Mouse (Mus musculus): ENCODE data around the gene Ptn. TPM values are rescaled to one million over a fixed set of nuclear protein-coding genes. Genes with fewer than 3 reads are reported as not detected.

The Ptn gene
- polyA plus RNA-seq, 1 experiment from 2014 or later: 293 TPM

DNA sequence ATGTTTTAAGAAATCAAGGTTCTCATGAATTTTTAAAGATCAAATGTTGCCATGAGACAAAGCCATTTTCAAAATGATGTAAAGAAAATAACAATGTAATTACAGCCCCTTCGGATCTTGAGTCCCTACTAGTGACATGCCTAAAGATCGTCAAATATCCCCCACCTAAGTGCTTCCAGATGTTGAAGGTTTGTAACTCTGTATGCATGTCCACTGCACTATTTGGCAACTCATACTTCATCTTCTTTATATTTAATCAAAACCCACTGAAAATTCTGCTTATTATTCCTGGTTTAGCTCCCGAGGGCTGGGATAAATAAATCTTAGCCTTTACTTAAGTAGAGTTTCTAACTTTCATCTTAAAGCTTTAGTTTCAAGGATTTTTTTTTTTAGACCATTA is 31.7 kb upstream of the Ptn start:
- H3K9me3 ChIP-seq (ENCODE audit: control insufficient read depth, low read length): no peaks in the 10 kb centered on the region
- WGBS: 45% methylated on average over 3 of the region's 3 CpGs
- peaks cover 7% of the 10 kb centered on the region; the same call in 1 of the 2 replicates for H3K4me1 ChIP-seq (ENCODE audit: control insufficient read depth, insufficient read depth, low read length)
- H3K27me3 ChIP-seq (ENCODE audit: control insufficient read depth, insufficient read depth, low read length): no peaks in the 10 kb centered on the region
- no peak for ATAC-seq (ENCODE audit: low FRiP score, low TSS enrichment)
- no peak overlapping the region for H3K4me2 ChIP-seq (replicated peaks; ENCODE audit: low read depth, low read length)
- no peak overlapping the region for H3K9ac ChIP-seq (ENCODE audit: low read depth, low read length)
- no peak overlapping the region for H3K27ac ChIP-seq (ENCODE audit: low read depth, low read length)
- H3K36me3 ChIP-seq (ENCODE audit: control insufficient read depth, insufficient read depth, low read length): no peaks in the 10 kb centered on the region
- no peak overlapping the region for H3K4me3 ChIP-seq (ENCODE audit: low read length)

DNA sequence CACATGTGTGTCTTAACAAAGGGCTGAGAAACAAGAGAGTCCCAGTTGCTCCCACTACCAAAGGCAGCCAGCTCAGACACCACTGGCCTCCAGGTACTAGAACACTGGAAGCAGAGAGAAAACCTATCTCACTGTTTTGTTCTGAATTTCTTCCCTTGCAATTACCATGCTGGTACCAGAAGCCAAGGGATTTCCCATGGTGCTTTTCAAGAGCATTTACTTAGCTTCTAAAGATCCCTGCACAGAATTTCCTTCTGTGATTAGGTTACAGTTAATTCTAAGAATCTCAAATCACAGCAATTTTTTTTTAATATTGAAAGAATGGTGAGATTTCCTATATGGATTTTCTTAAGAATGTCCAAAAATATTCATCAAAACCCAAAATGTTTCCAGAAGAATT is 31.2 kb upstream of the Ptn start:
- no peak overlapping the region for H3K27ac ChIP-seq (ENCODE audit: low read depth, low read length)

DNA sequence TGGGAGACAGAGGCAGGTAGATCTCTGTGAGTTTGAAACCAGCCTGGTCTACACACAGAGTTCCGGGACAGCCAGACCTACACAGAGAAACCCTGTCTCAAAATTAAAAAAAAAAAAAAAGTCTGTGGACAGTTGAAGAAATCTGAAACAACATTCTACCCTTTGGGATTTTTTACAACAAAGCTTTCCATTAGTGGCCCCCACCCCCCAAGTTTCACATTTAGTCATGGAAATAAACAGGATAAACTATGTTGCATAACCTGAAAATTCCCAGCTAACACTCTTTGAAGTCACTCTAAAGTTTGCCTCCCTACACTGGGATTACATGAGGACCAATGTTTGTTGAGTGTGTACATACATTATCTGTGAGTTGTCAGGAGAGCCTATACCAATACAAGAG is 28.7 kb upstream of the Ptn start:
- Histone ChIP-seq H3K9me3 (ENCODE audit: control insufficient read depth, low read length) (no peaks in the 10 kb centered on the region), H3K27me3 (ENCODE audit: control insufficient read depth, insufficient read depth, low read length) (no peaks in the 10 kb centered on the region), H3K27ac (ENCODE audit: low read depth, low read length) (no peak overlapping the region), H3K9ac (ENCODE audit: low read depth, low read length) (no peak overlapping the region), H3K4me2 (replicated peaks; ENCODE audit: low read depth, low read length) (no peak overlapping the region), H3K36me3 (ENCODE audit: control insufficient read depth, insufficient read depth, low read length) (no peaks in the 10 kb centered on the region), H3K4me3 (ENCODE audit: low read length) (no peak overlapping the region), H3K4me1 (ENCODE audit: control insufficient read depth, insufficient read depth, low read length) (peaks cover 7% of the 10 kb centered on the region; the same call in 1 of the 2 replicates)
- ATAC-seq (ENCODE audit: low FRiP score, low TSS enrichment): no peak
- 93% methylated on average over 1 of the region's 1 CpGs for WGBS

More for the DNA sequence above, 31.2 kb upstream of the Ptn start:
- Histone ChIP-seq H3K4me1 (ENCODE audit: control insufficient read depth, insufficient read depth, low read length) (peaks cover 7% of the 10 kb centered on the region; the same call in 1 of the 2 replicates), H3K9me3 (ENCODE audit: control insufficient read depth, low read length) (no peaks in the 10 kb centered on the region), H3K4me3 (ENCODE audit: low read length) (no peak overlapping the region), H3K4me2 (replicated peaks; ENCODE audit: low read depth, low read length) (no peak overlapping the region), H3K27me3 (ENCODE audit: control insufficient read depth, insufficient read depth, low read length) (no peaks in the 10 kb centered on the region), H3K36me3 (ENCODE audit: control insufficient read depth, insufficient read depth, low read length) (no peaks in the 10 kb centered on the region), H3K9ac (ENCODE audit: low read depth, low read length) (no peak overlapping the region)
- ATAC-seq (ENCODE audit: low FRiP score, low TSS enrichment): no peak

DNA sequence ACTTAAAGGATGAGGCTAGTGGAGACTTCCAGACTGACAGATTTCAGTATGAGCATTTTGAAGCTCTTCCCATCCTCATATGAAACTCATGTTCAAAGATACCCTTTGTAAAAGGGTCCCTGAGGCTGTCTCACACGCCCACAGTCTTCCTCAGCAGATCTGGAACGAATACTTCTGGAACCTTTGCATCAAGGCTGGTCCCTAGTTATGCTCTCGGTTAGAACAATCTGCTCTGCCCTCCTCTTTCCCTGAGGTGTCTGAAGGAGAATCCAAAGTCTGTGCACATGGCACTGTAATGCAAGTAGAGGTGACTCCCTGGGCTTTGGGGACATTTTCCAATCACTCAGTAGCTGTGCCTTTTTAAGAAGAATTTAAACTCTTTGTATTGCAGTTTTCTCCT is 25.3 kb upstream of the Ptn start:
- H3K4me3 ChIP-seq (ENCODE audit: low read length): no peak overlapping the region
- no peaks in the 10 kb centered on the region for H3K27me3 ChIP-seq (ENCODE audit: control insufficient read depth, insufficient read depth, low read length)
- H3K4me1 ChIP-seq (ENCODE audit: control insufficient read depth, insufficient read depth, low read length): no peaks in the 10 kb centered on the region
- no peak overlapping the region for H3K4me2 ChIP-seq (replicated peaks; ENCODE audit: low read depth, low read length)
- no peak overlapping the region for H3K27ac ChIP-seq (ENCODE audit: low read depth, low read length)
- no peaks in the 10 kb centered on the region for H3K9me3 ChIP-seq (ENCODE audit: control insufficient read depth, low read length)
- 80% methylated on average over 3 of the region's 3 CpGs for WGBS
- H3K36me3 ChIP-seq (ENCODE audit: control insufficient read depth, insufficient read depth, low read length): no peaks in the 10 kb centered on the region
- H3K9ac ChIP-seq (ENCODE audit: low read depth, low read length): no peak overlapping the region
- no peak for ATAC-seq (ENCODE audit: low FRiP score, low TSS enrichment)

DNA sequence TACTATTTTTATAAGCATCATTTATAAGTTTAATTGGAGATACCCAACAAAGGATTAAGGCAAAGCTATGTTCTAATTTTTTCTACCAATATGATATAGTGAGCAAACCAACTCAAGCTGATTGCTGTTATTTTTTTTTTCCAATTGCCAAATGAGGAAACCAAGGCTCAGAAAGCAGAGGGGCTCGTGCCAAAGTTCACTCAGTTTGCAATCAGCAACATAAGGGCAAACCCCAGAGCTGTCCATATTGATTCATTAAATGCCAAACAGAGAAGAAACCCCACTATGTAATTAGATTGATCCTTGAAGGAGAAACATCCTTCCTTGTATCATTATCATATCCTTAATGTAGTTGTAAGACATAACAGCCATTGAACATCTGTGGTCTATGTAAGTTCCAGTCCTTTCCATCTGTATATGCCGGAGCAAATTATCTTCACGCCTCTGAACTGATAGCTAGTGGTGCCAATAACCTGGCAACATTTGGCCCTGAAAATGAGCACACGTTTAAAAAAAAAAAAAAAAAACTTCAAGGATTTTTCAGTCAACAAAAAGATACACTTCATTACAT is 24.8 kb upstream of the Ptn start:
- WGBS: 85% methylated on average over 4 of the region's 4 CpGs
- ATAC-seq (ENCODE audit: low FRiP score, low TSS enrichment): no peak
- H3K4me3 ChIP-seq (ENCODE audit: low read length): no peak overlapping the region
- H3K4me2 ChIP-seq (replicated peaks; ENCODE audit: low read depth, low read length): no peak overlapping the region
- no peak overlapping the region for H3K27ac ChIP-seq (ENCODE audit: low read depth, low read length)
- no peaks in the 10 kb centered on the region for H3K36me3 ChIP-seq (ENCODE audit: control insufficient read depth, insufficient read depth, low read length)
- no peak overlapping the region for H3K9ac ChIP-seq (ENCODE audit: low read depth, low read length)
- no peaks in the 10 kb centered on the region for H3K27me3 ChIP-seq (ENCODE audit: control insufficient read depth, insufficient read depth, low read length)
- H3K4me1 ChIP-seq (ENCODE audit: control insufficient read depth, insufficient read depth, low read length): no peaks in the 10 kb centered on the region
- H3K9me3 ChIP-seq (ENCODE audit: control insufficient read depth, low read length): no peaks in the 10 kb centered on the region

DNA sequence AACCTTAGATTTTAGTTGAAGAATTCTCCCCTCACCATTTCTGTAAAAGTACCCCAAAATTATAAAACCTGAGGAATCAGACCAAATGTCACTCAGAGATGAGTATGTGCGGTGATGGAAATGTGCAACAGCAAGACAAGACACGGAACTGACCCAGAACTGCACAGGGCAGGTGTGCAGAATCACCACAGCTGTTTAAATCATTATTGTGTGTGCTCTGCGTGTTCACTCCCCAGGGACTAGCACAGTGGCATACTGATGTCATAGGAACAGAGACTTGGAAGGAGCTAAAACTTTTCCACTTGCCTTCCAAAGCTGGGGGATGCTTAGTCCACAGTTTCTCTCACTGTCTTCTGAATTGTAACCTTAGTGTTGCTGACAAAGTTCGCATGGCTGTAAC is 22.7 kb upstream of the Ptn start:
- no peaks in the 10 kb centered on the region for H3K9me3 ChIP-seq (ENCODE audit: control insufficient read depth, low read length)
- H3K4me3 ChIP-seq (ENCODE audit: low read length): no peak overlapping the region
- H3K4me1 ChIP-seq (ENCODE audit: control insufficient read depth, insufficient read depth, low read length): no peaks in the 10 kb centered on the region
- no peaks in the 10 kb centered on the region for H3K36me3 ChIP-seq (ENCODE audit: control insufficient read depth, insufficient read depth, low read length)
- no peak overlapping the region for H3K27ac ChIP-seq (ENCODE audit: low read depth, low read length)
- H3K27me3 ChIP-seq (ENCODE audit: control insufficient read depth, insufficient read depth, low read length): no peaks in the 10 kb centered on the region
- H3K9ac ChIP-seq (ENCODE audit: low read depth, low read length): no peak overlapping the region
- 80% methylated on average over 4 of the region's 4 CpGs for WGBS
- no peak overlapping the region for H3K4me2 ChIP-seq (replicated peaks; ENCODE audit: low read depth, low read length)
- no peak for ATAC-seq (ENCODE audit: low FRiP score, low TSS enrichment)

DNA sequence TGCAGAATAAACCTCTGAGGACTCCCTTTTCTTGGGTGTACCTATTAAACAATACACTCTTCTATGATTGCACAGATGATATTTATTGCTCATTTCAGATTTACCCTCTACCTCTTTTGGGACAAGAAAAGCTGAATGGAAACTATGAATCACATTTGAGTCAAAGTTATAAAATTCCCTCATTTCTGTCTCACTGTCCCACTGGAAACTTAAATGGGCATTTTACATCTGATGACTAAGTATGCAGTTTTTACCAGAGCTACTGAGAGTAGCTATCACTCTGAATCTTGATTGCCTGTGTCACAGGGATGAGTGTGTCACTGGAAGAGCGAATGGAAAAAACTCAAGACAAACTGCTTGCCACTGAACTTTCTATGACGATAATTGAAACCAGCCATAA is 22.2 kb upstream of the Ptn start:
- H3K4me3 ChIP-seq (ENCODE audit: low read length): no peak overlapping the region
- H3K4me1 ChIP-seq (ENCODE audit: control insufficient read depth, insufficient read depth, low read length): no peaks in the 10 kb centered on the region
- no peak for ATAC-seq (ENCODE audit: low FRiP score, low TSS enrichment)
- H3K4me2 ChIP-seq (replicated peaks; ENCODE audit: low read depth, low read length): no peak overlapping the region
- H3K27ac ChIP-seq (ENCODE audit: low read depth, low read length): no peak overlapping the region
- H3K9me3 ChIP-seq (ENCODE audit: control insufficient read depth, low read length): no peaks in the 10 kb centered on the region
- 86% methylated on average over 2 of the region's 2 CpGs for WGBS
- no peak overlapping the region for H3K9ac ChIP-seq (ENCODE audit: low read depth, low read length)
- no peaks in the 10 kb centered on the region for H3K36me3 ChIP-seq (ENCODE audit: control insufficient read depth, insufficient read depth, low read length)
- no peaks in the 10 kb centered on the region for H3K27me3 ChIP-seq (ENCODE audit: control insufficient read depth, insufficient read depth, low read length)

DNA sequence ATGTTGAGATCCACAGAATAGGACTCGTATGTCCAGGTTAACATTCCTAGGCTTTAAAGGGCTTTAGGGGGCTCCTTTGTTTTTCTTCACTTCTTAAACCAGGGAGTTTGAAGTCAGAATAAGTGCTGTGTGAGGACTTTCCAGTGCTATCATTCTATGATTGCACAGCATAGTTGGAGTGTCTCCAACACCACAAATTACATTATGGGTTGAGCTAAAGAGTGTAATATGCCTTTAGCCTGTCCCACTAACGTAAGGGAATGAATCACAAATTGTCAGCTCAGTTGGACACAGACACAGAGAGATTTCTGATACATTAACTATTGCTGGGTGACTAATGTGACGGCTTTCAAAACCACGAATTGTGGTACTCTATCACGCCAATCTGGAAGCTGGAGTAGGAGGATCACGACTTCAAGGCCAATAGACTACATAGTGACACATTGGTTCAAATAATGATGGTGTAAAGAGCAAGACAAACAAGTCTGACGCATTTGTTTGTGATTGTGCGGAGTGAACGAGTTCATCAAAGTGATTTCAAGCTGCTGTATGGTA is 20.4 kb upstream of the Ptn start:
- Histone ChIP-seq H3K9me3 (ENCODE audit: control insufficient read depth, low read length) (no peaks in the 10 kb centered on the region), H3K4me2 (replicated peaks; ENCODE audit: low read depth, low read length) (no peak overlapping the region), H3K9ac (ENCODE audit: low read depth, low read length) (no peak overlapping the region), H3K4me3 (ENCODE audit: low read length) (no peak overlapping the region), H3K27me3 (ENCODE audit: control insufficient read depth, insufficient read depth, low read length) (no peaks in the 10 kb centered on the region), H3K27ac (ENCODE audit: low read depth, low read length) (no peak overlapping the region), H3K36me3 (ENCODE audit: control insufficient read depth, insufficient read depth, low read length) (no peaks in the 10 kb centered on the region), H3K4me1 (ENCODE audit: control insufficient read depth, insufficient read depth, low read length) (no peaks in the 10 kb centered on the region)
- ATAC-seq (ENCODE audit: low FRiP score, low TSS enrichment): no peak
- WGBS: 84% methylated on average over 9 of the region's 9 CpGs

DNA sequence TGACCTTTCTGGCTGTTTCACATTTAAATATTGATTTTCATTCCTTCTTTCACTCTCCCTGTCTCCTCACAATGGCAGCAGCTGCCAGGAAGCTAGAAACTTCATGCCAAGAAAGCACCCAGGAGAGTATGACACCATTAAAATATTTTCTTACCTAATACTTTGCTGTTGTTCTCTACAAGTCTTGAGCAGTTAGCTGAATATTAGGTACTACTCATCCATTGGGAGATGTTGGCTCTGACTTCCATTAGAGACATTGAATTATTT is 9.7 kb upstream of the Ptn start:
- no peak for ATAC-seq (ENCODE audit: low FRiP score, low TSS enrichment)
- no peaks in the 10 kb centered on the region for H3K9me3 ChIP-seq (ENCODE audit: control insufficient read depth, low read length)

More for the DNA sequence above, 9.7 kb upstream of the Ptn start:
- no peak overlapping the region for H3K9ac ChIP-seq (ENCODE audit: low read depth, low read length)
- no peak overlapping the region for H3K4me2 ChIP-seq (replicated peaks; ENCODE audit: low read depth, low read length)
- peaks cover 3% of the 10 kb centered on the region; the same call in 1 of the 2 replicates for H3K4me1 ChIP-seq (ENCODE audit: control insufficient read depth, insufficient read depth, low read length)
- no peaks in the 10 kb centered on the region for H3K27me3 ChIP-seq (ENCODE audit: control insufficient read depth, insufficient read depth, low read length)
- H3K36me3 ChIP-seq (ENCODE audit: control insufficient read depth, insufficient read depth, low read length): no peaks in the 10 kb centered on the region
- H3K4me3 ChIP-seq (ENCODE audit: low read length): no peak overlapping the region
- peak overlapping the region; percentile 59; the same call in 1 of the 2 replicates for H3K27ac ChIP-seq (ENCODE audit: low read depth, low read length)

All from kidney, embryonic 14.5 days (tissue).